Mouse (Mus musculus) E14TG2a.4 (cell line): Measurements from ENCODE around the gene Metap1d.

Source experiments
- H3K27me3 ChIP-seq: 2 replicates; pipeline ENCODE4 v1.6.1; 2014; ENCODE audit warnings: low read length, control low read depth; ENCODE audit not compliant: insufficient read depth
- H3K36me3 ChIP-seq: 2 replicates; pipeline ENCODE4 v1.6.1; 2014; ENCODE audit warnings: low read length, control low read depth; ENCODE audit not compliant: insufficient read depth
- H3K4me1 ChIP-seq: replicated peaks from 2 replicates; pipeline ENCODE4 v1.6.1; 2014; ENCODE audit warnings: low read depth, low read length, control low read depth
- H3K4me3 ChIP-seq: replicated peaks from 2 replicates; pipeline ENCODE4 v1.5.1; 2014; ENCODE audit warnings: mild to moderate bottlenecking, low read length
- H3K9me3 ChIP-seq: 2 replicates; pipeline ENCODE4 v1.6.1; 2014; ENCODE audit warnings: low read length, control low read depth
- CTCF ChIP-seq: conservative IDR thresholded peaks from 2 replicates; pipeline ENCODE4 v1.5.1; 2014; ENCODE audit warnings: low read length
- NANOG ChIP-seq: IDR thresholded peaks from 2 replicates; pipeline ENCODE4 v1.6.1; 2014; ENCODE audit warnings: borderline replicate concordance, low read length, mixed read lengths
- POU5F1 ChIP-seq: IDR thresholded peaks from 2 replicates; pipeline ENCODE4 v1.6.1; 2014; ENCODE audit warnings: low read length, borderline replicate concordance

The Metap1d gene

GRCm38 (mm10) chr2:71445536-71446196 lies 7.4 kb upstream of the Metap1d start:
- H3K36me3 ChIP-seq = peaks cover 17% of the 10 kb centered on the region
- peaks cover 22% of the 10 kb centered on the region for H3K27me3 ChIP-seq
- no peak for TF ChIP-seq NANOG
- TF ChIP-seq POU5F1 = no peak
- no peak for TF ChIP-seq CTCF
- no peak overlapping the region for H3K4me3 ChIP-seq
- H3K9me3 ChIP-seq = no peaks in the 10 kb centered on the region
- H3K4me1 ChIP-seq = peaks cover 14% of the 10 kb centered on the region

GRCm38 (mm10) chr2:71449604-71450003 lies 3.5 kb upstream of the Metap1d start:
- Histone ChIP-seq H3K36me3 (no peaks in the 10 kb centered on the region), H3K4me1 (peaks cover 19% of the 10 kb centered on the region), H3K4me3 (no peak overlapping the region), H3K27me3 (peaks cover 38% of the 10 kb centered on the region), H3K9me3 (no peaks in the 10 kb centered on the region)
- TF ChIP-seq CTCF = peak; percentile 22
- no peak for TF ChIP-seq POU5F1

GRCm38 (mm10) chr2:71451761-71452160 lies 1.3 kb upstream of the Metap1d start:
- H3K4me1 ChIP-seq = peaks cover 22% of the 10 kb centered on the region
- H3K27me3 ChIP-seq = peaks cover 32% of the 10 kb centered on the region
- H3K9me3 ChIP-seq = no peaks in the 10 kb centered on the region
- H3K36me3 ChIP-seq = no peaks in the 10 kb centered on the region
- no peak overlapping the region for H3K4me3 ChIP-seq
- TF ChIP-seq CTCF (no peak), NANOG (no peak), POU5F1 (no peak)

- Histone ChIP-seq H3K36me3 (no peaks in the 10 kb centered on the region), H3K4me1 (peaks cover 28% of the 10 kb centered on the region), H3K4me3 (peak overlapping the region; percentile 86), H3K9me3 (no peaks in the 10 kb centered on the region), H3K27me3 (peaks cover 18% of the 10 kb centered on the region)
- TF ChIP-seq CTCF (no peak), POU5F1 (no peak), NANOG (no peak)
Measured at GRCm38 (mm10) chr2:71453917-71454260, 813 bp downstream of the Metap1d start.

- Histone ChIP-seq H3K27me3 (peaks cover 2% of the 10 kb centered on the region; the same call in 1 of the 2 replicates), H3K36me3 (peaks cover 10% of the 10 kb centered on the region), H3K9me3 (no peaks in the 10 kb centered on the region), H3K4me1 (peaks cover 40% of the 10 kb centered on the region), H3K4me3 (no peak overlapping the region)
- TF ChIP-seq CTCF = no peak
- TF ChIP-seq NANOG = no peak
Measured at GRCm38 (mm10) chr2:71458624-71459023, 5.5 kb downstream of the Metap1d start.

- H3K4me3 ChIP-seq = no peak overlapping the region
- peaks cover 10% of the 10 kb centered on the region for H3K36me3 ChIP-seq
- H3K4me1 ChIP-seq = peaks cover 35% of the 10 kb centered on the region
- TF ChIP-seq NANOG = no peak
- no peak for TF ChIP-seq CTCF
- no peak for TF ChIP-seq POU5F1
- peaks cover 2% of the 10 kb centered on the region; the same call in 1 of the 2 replicates for H3K27me3 ChIP-seq
- H3K9me3 ChIP-seq = no peaks in the 10 kb centered on the region
Measured at GRCm38 (mm10) chr2:71459659-71460058, 6.6 kb downstream of the Metap1d start.

- Histone ChIP-seq H3K4me1 (peaks cover 35% of the 10 kb centered on the region), H3K36me3 (peaks cover 10% of the 10 kb centered on the region), H3K9me3 (no peaks in the 10 kb centered on the region), H3K27me3 (peaks cover 2% of the 10 kb centered on the region; the same call in 1 of the 2 replicates), H3K4me3 (no peak overlapping the region)
- TF ChIP-seq NANOG (no peak), CTCF (no peak)
Measured at GRCm38 (mm10) chr2:71461139-71461538, 8.1 kb downstream of the Metap1d start.

- Histone ChIP-seq H3K27me3 (peaks cover 2% of the 10 kb centered on the region; the same call in 1 of the 2 replicates), H3K4me3 (no peak overlapping the region), H3K9me3 (no peaks in the 10 kb centered on the region), H3K4me1 (peaks cover 32% of the 10 kb centered on the region), H3K36me3 (peaks cover 10% of the 10 kb centered on the region)
- TF ChIP-seq POU5F1 (no peak), NANOG (no peak), CTCF (no peak)
Measured at GRCm38 (mm10) chr2:71461589-71461988, 8.5 kb downstream of the Metap1d start.

- no peaks in the 10 kb centered on the region for H3K9me3 ChIP-seq
Measured at GRCm38 (mm10) chr2:71462066-71462465, 9.0 kb downstream of the Metap1d start.

More at GRCm38 (mm10) chr2:71462066-71462465, 9.0 kb downstream of the Metap1d start:
- TF ChIP-seq CTCF (no peak), NANOG (no peak), POU5F1 (no peak)
- Histone ChIP-seq H3K36me3 (peaks cover 15% of the 10 kb centered on the region), H3K27me3 (peaks cover 2% of the 10 kb centered on the region; the same call in 1 of the 2 replicates), H3K4me3 (no peak overlapping the region), H3K4me1 (peaks cover 31% of the 10 kb centered on the region)
